Mouse (Mus musculus): ENCODE results near the gene Gltpd2. TPM values are rescaled to one million over a fixed set of nuclear protein-coding genes. Genes with fewer than 3 reads are reported as not detected.

The Gltpd2 gene
- total and polyA plus RNA-seq, 3 experiments, result 0.06 TPM; not detected in 2

GRCm38 (mm10) chr11:70514288-70514687, 4.7 kb upstream of the Gltpd2 start, which contains the start of gene Vmo1 (continued):
- TF ChIP-seq E2F4 (IDR thresholded peaks at IDR 0.05; ENCODE audit: borderline replicate concordance, low read depth, low read length), result no peak
- no peak for TF ChIP-seq MYC (IDR thresholded peaks at IDR 0.05; ENCODE audit: low read depth, low read length)

GRCm38 (mm10) chr11:70516352-70516751, 2.6 kb upstream of the Gltpd2 start:
- H3K36me3 ChIP-seq (ENCODE audit: control insufficient read depth in 1 of 2, insufficient read depth in 2 of 2, low read length in 2 of 2), result peaks cover 0 to 33% of the 10 kb centered on the region in 2 experiments; a peak in 2 of 4 replicates
- H3K9ac ChIP-seq (ENCODE audit: control insufficient read depth, low read depth, low read length, poor library complexity, severe bottlenecking), result no peak overlapping the region
- peaks cover 18 to 28% of the 10 kb centered on the region in 2 experiments for H3K4me1 ChIP-seq (ENCODE audit: control insufficient read depth in 1 of 2, insufficient read depth in 2 of 2, low read length in 2 of 2)
- H3K79me2 ChIP-seq (ENCODE audit: control insufficient read depth, insufficient read depth, low read length, poor library complexity), result no peaks in the 10 kb centered on the region
- H3K4me3 ChIP-seq (ENCODE audit: control insufficient read depth in 1 of 2, insufficient read depth in 1 of 2, low read depth in 2 of 2, low read length in 2 of 2), result no peak overlapping the region
- peak; percentile 83 for DNase-seq (ENCODE audit: low read depth, low spot score)
- H3K9me3 ChIP-seq (replicated peaks; ENCODE audit: insufficient read depth, low read length), result no peaks in the 10 kb centered on the region
- no peaks in the 10 kb centered on the region for H3K27me3 ChIP-seq (ENCODE audit: control insufficient read depth in 1 of 2, insufficient read depth in 2 of 2, low read length in 2 of 2)
- H3K27ac ChIP-seq (ENCODE audit: control insufficient read depth, low read depth, low read length), result no peak overlapping the region
- TF ChIP-seq ZC3H11A (IDR thresholded peaks at IDR 0.05; ENCODE audit: low read depth, low read length) (peak; percentile 93), KAT2A (conservative IDR thresholded peaks at IDR 0.05; ENCODE audit: low read depth, low read length) (no peak), ELF1 (IDR thresholded peaks at IDR 0.05; ENCODE audit: low read depth, low read length) (no peak), NRF1 (IDR thresholded peaks at IDR 0.05; ENCODE audit: insufficient read depth, low read depth, low read length, poor library complexity, severe bottlenecking) (no peak), GATA1 (IDR thresholded peaks at IDR 0.05; ENCODE audit: low read depth, low read length) (peak; percentile 43; the same call in 1 of the 2 replicates), ETS1 (IDR thresholded peaks at IDR 0.05; ENCODE audit: low read depth, low read length) (no peak), POLR2AphosphoS2 (IDR thresholded peaks at IDR 0.05; ENCODE audit: low read length) (no peak), MEF2A (IDR thresholded peaks at IDR 0.05; ENCODE audit: extremely low read depth, insufficient replicate concordance, low read depth, low read length, poor library complexity, severe bottlenecking) (no peak), POLR2AphosphoS5 (IDR thresholded peaks at IDR 0.05; ENCODE audit: borderline replicate concordance, low read depth, low read length) (no peak), ZKSCAN1 (IDR thresholded peaks at IDR 0.05; ENCODE audit: low read depth, low read length) (no peak), ZMIZ1 (IDR thresholded peaks at IDR 0.05; ENCODE audit: low read depth, low read length) (no peak), RCOR1 (IDR thresholded peaks at IDR 0.05; ENCODE audit: low read depth, low read length) (no peak), USF2 (IDR thresholded peaks at IDR 0.05; ENCODE audit: borderline replicate concordance in 1 of 2, insufficient read depth in 1 of 2, low read depth in 1 of 2, low read length in 2 of 2) (no peak), TCF12 (IDR thresholded peaks at IDR 0.05; ENCODE audit: low read depth, low read length) (no peak), CHD1 (IDR thresholded peaks at IDR 0.05; ENCODE audit: low read depth, low read length) (no peak), MAX (IDR thresholded peaks at IDR 0.05; ENCODE audit: low read length) (no peak), NELFE (IDR thresholded peaks at IDR 0.05; ENCODE audit: low read depth, low read length) (no peak), MYC (IDR thresholded peaks at IDR 0.05; ENCODE audit: low read depth, low read length) (0 out of 2 replicates have a peak, but pooled peaks have one; percentile 47), CHD2 (IDR thresholded peaks at IDR 0.05; ENCODE audit: low read length) (no peak), MAZ (IDR thresholded peaks at IDR 0.05; ENCODE audit: low read depth, low read length) (no peak), SMC3 (IDR thresholded peaks at IDR 0.05; ENCODE audit: low read depth, low read length) (peak; percentile 95), MAFK (IDR thresholded peaks at IDR 0.05; ENCODE audit: borderline replicate concordance, low read depth, low read length) (no peak), SIN3A (IDR thresholded peaks at IDR 0.05; ENCODE audit: low read length) (0 out of 2 replicates have a peak, but pooled peaks have one; percentile 30), ZNF384 (IDR thresholded peaks at IDR 0.05; ENCODE audit: low read depth, low read length) (0 out of 2 replicates have a peak, but pooled peaks have one; percentile 29), HCFC1 (IDR thresholded peaks at IDR 0.05; ENCODE audit: low read depth, low read length) (peak; percentile 48; the same call in 1 of the 2 replicates), GABPA (IDR thresholded peaks at IDR 0.05; ENCODE audit: low read depth, low read length) (no peak), EP300 (IDR thresholded peaks at IDR 0.05; ENCODE audit: low read depth in 1 of 2, low read length in 2 of 2) (no peak), MYB (IDR thresholded peaks at IDR 0.05; ENCODE audit: low read depth, low read length) (no peak; the same call in 1 of the 2 replicates), E2F4 (IDR thresholded peaks at IDR 0.05; ENCODE audit: borderline replicate concordance, low read depth, low read length) (no peak), RAD21 (IDR thresholded peaks at IDR 0.05; ENCODE audit: low read depth, low read length) (peak; percentile 95), TAL1 (IDR thresholded peaks at IDR 0.05; ENCODE audit: low read length) (no peak), USF1 (IDR thresholded peaks at IDR 0.05; ENCODE audit: low read depth, low read length) (no peak), BHLHE40 (IDR thresholded peaks at IDR 0.05; ENCODE audit: borderline replicate concordance, low read depth, low read length) (no peak), POLR2A (IDR thresholded peaks at IDR 0.05; ENCODE audit: control insufficient read depth in 1 of 2, insufficient read depth in 1 of 2, low read depth in 1 of 2, low read length in 2 of 2, poor library complexity in 1 of 2) (no peak), MXI1 (IDR thresholded peaks at IDR 0.05; ENCODE audit: low read depth, low read length) (no peak)

Measured in MEL (cell line).